Mouse (Mus musculus) cortical plate, adult 2 months (tissue): ENCODE measurements at regions not wholly inside any gene's neighbourhood (a gene's known extent, or its start where the extent isn't known, plus 50 kb on each side); places are given as distances from the start of the nearest gene placed in this dataset.

Source experiments
- H3K27ac ChIP-seq: fragments of 200-500 bp; 2 replicates; pipeline ENCODE4 v1.5.1; 2012; ENCODE audit warnings: low read length, control low read depth, inconsistent platforms; ENCODE audit not compliant: insufficient read depth
- H3K4me1 ChIP-seq: fragments of 200-500 bp; 2 replicates; pipeline ENCODE4 v1.6.1; 2011; ENCODE audit warnings: low read length; ENCODE audit not compliant: control insufficient read depth, insufficient read depth
- H3K4me3 ChIP-seq: fragments of 200-500 bp; 2 replicates; pipeline ENCODE4 v1.5.1; 2011; ENCODE audit warnings: mild to moderate bottlenecking, low read length, control low read depth; ENCODE audit not compliant: insufficient read depth
- CTCF ChIP-seq: fragments of 200-500 bp; IDR thresholded peaks from 2 replicates; pipeline ENCODE4 v1.5.1; 2011; ENCODE audit warnings: mild to moderate bottlenecking, control low read depth, low read length; ENCODE audit not compliant: insufficient read depth; ENCODE audit errors: extremely low read depth
- POLR2A ChIP-seq: fragments of 200-500 bp; IDR thresholded peaks from 2 replicates; pipeline ENCODE4 v1.6.1; 2011; ENCODE audit warnings: mild to moderate bottlenecking, low read length, control low read depth; ENCODE audit not compliant: insufficient read depth; ENCODE audit errors: extremely low read depth

DNA sequence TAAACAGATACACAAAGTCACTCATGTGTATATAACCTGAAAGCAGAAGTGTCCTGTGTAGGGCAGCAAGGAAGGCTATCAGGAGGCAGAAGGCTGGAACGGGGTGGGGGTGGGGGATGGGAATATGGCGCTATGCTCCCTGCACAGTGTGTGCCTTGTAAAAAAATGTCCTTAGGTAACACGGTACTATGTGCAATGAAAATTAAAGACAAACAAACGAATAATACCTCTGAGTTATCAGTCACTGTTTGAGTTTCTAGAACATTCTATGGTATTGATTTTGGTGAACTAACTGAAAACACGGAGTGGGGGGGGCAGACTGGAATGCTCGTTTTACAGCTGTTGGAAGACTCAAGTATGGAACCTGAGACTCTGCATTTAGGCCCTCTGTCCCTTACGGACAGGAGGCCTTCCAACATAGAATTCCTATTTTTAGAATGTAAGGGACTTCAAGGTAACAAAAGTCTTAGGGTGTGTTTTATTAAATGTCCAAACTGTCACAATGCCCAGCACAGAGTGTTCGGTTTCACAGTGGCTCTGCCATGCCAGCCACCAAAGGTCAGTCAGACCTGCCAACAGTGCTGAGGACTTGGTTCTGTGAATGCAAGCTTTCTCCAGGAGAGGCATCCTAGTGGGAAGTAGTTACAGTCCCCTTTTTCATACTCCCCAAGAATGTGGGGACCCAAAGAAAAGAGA is 240.6 kb downstream of the Ano6 start:
- H3K4me3 ChIP-seq: no peak overlapping the region
- H3K4me1 ChIP-seq: no peaks in the 10 kb centered on the region
- TF ChIP-seq POLR2A: no peak
- no peak for TF ChIP-seq CTCF
- no peak overlapping the region for H3K27ac ChIP-seq

DNA sequence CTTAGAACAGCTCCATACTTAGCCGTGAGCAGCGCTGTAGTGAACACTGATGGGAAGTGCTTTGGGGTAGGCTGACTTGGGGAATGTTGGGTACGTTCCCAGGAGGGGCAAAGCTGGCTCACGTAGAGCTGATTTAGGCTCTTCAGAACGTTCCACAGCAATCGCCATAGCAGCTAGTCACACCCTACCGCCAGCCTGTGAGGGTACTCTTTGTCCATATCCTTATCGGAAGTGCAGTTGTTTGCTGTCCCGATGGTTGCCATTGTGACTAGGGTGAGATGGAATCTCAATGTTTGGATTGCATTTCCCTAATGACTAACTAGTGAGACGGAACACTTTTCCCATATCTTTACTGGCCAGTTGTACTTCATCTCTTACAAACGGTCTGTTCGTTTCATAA is 244.6 kb downstream of the Ano6 start:
- no peaks in the 10 kb centered on the region for H3K4me1 ChIP-seq

DNA sequence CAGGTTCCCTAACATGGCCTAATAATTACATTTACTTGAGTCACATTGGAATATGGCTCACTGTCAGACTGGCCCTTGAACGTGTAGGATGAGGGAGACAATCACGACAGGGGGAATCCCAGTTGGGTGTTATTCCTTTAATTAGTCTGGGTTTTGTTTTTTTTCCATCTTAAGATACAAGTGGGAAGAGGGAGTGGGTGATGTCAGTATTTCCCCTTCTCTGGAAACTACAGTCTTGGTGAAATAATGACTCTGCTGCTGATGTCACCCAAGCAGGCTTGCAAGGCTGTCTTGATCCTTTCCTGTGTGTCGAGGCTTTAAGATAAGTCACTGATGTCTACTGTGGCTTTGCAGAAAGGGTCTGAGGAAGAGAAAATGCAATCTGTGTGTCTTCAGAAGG is 241.8 kb upstream of the Arid2 start:
- no peak overlapping the region for H3K4me3 ChIP-seq
- H3K4me1 ChIP-seq: no peaks in the 10 kb centered on the region
- TF ChIP-seq POLR2A (no peak), CTCF (no peak)
- no peak overlapping the region for H3K27ac ChIP-seq

More for the DNA sequence above, 244.6 kb downstream of the Ano6 start:
- H3K27ac ChIP-seq: no peak overlapping the region
- TF ChIP-seq POLR2A (no peak), CTCF (no peak)
- no peak overlapping the region for H3K4me3 ChIP-seq

DNA sequence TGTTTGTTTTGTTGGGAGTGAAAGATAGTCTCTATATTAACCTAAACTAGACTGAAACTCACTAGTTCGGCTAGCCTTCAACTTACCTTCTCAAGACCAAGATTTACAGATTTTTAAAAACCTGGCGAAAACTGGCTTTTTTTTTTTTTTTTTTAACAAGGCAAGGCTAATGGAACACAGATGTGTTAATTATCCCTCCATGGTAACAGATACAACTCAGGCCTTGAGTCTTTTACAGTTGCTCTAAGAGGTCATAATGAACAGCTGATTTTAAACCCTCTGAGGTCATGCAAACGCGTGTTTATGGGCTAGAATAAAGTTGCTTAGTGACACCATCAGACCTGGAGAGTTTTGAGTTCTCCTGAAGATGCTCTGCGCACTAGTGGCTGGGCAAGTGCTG is 240.7 kb upstream of the Arid2 start:
- Histone ChIP-seq H3K4me1 (no peaks in the 10 kb centered on the region), H3K27ac (no peak overlapping the region), H3K4me3 (no peak overlapping the region)
- TF ChIP-seq CTCF (no peak), POLR2A (no peak)

DNA sequence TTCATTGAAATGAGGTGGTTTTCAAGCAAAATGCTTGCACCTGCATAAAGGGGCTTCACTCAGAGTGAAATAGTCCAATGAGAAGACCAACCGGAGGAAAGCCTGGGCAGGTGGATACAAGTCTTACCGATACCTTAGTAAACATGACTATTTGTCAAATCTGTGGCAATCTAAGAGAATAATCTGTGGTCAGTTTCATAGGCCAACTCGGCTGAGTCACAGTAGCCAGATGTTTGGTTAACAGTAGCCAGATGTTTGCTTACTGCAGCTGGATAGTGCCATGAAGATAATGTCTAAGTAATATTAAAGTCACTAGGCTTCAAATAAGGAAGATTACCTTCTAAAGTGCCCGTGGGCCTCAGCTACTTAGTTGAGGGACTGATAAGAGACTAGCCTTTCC is 236.9 kb upstream of the Arid2 start:
- no peak overlapping the region for H3K27ac ChIP-seq
- no peak for TF ChIP-seq POLR2A
- TF ChIP-seq CTCF: no peak
- no peak overlapping the region for H3K4me3 ChIP-seq
- H3K4me1 ChIP-seq: no peaks in the 10 kb centered on the region

DNA sequence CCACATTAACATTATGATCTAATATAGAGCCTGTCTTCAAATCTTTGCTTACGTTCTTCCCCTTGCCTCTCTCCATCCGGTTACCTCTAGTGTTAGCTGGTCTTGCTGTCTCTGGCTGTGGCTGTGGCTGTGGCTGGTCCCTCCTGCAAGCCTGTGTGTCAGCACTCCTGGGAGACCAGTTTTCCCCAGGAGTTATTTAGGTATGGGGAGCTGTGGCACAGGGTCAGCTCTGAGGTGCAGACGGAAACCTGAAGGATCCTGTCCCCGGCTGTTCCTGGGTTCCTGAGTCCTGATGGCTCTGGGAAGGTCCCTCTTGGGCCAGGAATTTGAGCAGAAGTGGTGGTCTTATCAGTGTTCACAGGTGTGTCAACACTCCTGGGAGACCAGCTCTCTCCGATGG is 234.7 kb upstream of the Arid2 start:
- Histone ChIP-seq H3K4me3 (no peak overlapping the region), H3K4me1 (no peaks in the 10 kb centered on the region), H3K27ac (no peak overlapping the region)
- no peak for TF ChIP-seq CTCF
- no peak for TF ChIP-seq POLR2A

DNA sequence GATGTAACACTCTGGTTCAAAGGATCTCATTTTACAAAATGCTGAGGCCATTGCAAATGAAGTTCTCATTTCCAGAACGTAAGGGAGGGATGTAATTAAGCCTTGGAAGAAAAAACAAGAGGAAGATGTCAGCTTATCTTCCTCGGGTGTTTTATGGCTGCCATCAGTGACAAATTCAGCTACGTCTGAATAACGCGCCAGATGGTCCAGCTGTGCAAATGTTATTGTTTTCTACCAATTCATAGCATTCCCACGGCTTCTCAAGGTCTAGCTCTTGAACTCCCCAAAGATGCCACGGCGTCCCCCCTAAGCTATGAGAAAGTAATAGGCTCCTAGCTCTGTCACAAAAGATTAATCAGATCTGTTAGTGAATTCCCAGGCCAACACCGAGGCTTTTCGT is 232.0 kb upstream of the Arid2 start:
- TF ChIP-seq CTCF (no peak), POLR2A (no peak)
- Histone ChIP-seq H3K4me3 (no peak overlapping the region), H3K4me1 (no peaks in the 10 kb centered on the region), H3K27ac (no peak overlapping the region)

DNA sequence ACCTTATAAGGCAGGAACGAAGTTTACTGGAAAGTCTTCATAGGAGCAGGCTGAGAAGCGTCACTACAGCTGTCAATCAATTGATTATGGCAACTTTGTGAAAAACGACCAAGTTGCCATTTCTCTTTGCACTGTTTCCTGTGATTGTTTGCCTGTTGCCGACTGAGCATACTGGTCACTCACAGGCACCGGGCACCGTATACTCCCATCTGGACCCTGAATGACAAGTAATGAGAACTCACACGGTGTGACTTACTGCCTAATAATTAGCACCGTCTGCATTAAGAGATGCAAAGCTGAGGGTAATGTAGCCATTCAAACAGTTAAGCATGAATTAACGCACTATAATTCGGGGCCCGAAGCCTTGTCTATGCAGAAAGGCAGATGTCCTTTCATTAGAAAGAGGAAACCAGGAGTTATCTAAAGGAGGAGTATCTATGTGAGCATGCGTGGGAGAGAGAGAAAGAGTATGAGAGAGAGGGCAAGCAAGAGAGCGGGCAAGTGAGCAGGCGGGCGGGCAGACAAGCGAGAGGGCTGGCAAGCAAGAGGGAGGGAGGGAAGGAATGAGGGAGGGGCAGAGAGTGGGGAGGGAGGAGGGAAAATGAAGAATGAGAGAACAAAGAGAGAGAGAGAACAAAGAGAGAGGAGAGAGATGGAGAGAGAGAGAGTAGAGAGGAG is 231.4 kb upstream of the Arid2 start:
- H3K4me1 ChIP-seq: no peaks in the 10 kb centered on the region
- no peak overlapping the region for H3K27ac ChIP-seq
- H3K4me3 ChIP-seq: no peak overlapping the region
- TF ChIP-seq POLR2A (no peak), CTCF (no peak)

DNA sequence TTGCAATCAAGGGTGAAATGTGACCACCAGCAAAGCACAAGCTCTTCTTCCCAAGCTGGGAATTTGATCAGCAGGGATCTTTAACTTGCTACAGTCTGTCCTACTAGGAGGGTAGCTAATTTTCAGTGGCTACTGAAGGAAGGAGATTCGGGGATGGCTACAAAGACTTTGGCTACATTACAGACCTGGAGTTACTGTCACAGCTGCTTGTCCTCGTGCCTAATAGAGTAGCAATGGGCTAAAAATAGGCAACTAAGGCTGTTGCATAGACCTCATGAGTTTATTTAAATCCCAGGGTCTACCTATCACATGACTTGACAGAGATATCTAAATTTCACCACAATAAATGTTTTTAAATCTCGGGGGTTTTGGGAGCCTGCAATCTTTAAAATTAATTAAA is 227.7 kb upstream of the Arid2 start:
- no peak overlapping the region for H3K27ac ChIP-seq
- no peak for TF ChIP-seq POLR2A
- TF ChIP-seq CTCF: no peak
- H3K4me3 ChIP-seq: no peak overlapping the region
- H3K4me1 ChIP-seq: no peaks in the 10 kb centered on the region

DNA sequence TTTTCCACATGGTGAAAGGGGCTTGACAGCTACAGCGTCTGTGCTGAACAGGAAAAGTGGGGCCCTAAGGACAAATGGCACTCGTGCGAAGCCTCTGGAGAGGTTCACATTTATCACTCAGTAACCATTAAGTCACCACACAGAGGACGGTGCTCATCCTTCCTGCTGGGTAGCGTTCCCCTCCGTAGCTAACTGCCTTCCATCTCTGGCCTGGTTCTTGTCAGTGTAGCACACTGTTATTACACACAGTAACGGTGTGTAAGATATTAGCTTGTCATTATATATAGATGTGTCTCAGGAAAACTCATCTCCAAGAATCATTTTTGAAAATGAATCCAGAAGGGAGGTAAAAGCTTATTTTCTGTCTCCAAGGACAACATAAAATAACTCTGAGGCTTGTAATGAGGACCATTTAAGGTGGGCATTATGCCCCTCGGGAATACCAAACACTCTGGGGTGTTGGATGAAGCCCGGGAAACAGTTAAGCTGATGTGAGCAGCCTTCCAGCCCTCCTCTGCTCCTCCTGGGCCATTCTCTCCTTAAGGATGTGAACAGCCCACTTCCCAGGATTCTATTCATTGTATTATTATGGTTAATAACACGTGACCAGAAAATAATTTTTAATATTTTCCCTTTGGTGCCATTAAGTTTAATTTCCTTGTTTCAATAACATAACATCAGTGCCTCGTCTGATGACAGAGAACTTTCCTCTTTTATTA is 222.7 kb upstream of the Arid2 start:
- H3K27ac ChIP-seq: no peak overlapping the region
- TF ChIP-seq CTCF: no peak
- no peak for TF ChIP-seq POLR2A
- H3K4me3 ChIP-seq: no peak overlapping the region
- no peaks in the 10 kb centered on the region for H3K4me1 ChIP-seq
